Mouse (Mus musculus): ENCODE data around the gene Sh2d2a. TPM values are rescaled to one million over a fixed set of nuclear protein-coding genes. Genes with fewer than 3 reads are reported as not detected.
"Not testable (repeated sequence)": the region's sequence is repeated elsewhere in the genome, so short reads cannot be mapped to it uniquely, and the experiment has no call there.

Gene Sh2d2a
- polyA plus RNA-seq, 1 experiment = 0.01 TPM

DNA sequence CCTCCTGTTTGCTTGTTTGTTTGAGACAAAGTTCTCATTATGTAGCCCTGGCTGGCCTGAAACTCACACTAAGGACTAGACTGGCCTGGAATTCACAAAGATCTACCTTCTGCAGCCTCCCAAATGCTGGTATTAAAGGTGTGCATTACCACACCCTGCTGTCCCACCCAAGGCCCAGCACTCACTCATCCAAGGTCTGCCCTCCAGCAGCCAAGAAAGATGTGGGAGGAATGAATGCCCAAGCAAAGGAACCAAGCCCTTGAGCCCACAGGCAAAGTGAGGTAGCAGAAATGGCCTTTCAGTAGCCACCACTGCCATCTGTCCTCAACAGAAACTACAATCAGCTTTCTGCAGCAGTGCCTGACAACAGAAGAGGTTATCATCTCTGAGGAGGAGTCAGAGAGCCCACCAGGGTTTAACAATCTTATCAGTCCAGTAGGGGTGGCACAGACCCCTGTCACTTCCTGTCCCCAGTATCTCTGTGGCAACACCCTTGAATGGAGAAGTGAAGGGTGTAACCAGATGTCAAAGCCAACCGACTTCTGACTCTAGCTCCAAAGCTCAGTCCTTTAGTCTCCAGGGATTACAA lies 54.6 kb downstream of the Sh2d2a start:
- Histone ChIP-seq H3K36me3 (ENCODE audit: control insufficient read depth) (peaks cover 3% of the 10 kb centered on the region; the same call in 1 of the 2 replicates), H3K4me3 (replicated peaks) (peak overlapping the region; percentile 55), H3K9me3 (ENCODE audit: control insufficient read depth, low read length) (no peaks in the 10 kb centered on the region), H3K27me3 (ENCODE audit: control insufficient read depth) (no peaks in the 10 kb centered on the region), H3K4me1 (ENCODE audit: control insufficient read depth) (peaks cover 62% of the 10 kb centered on the region)
- TF ChIP-seq TAL1 (IDR thresholded peaks at IDR 0.05; ENCODE audit: low read length) (peak; percentile 88), GATA1 (IDR thresholded peaks at IDR 0.05; ENCODE audit: low read length) (peak; percentile 90)

DNA sequence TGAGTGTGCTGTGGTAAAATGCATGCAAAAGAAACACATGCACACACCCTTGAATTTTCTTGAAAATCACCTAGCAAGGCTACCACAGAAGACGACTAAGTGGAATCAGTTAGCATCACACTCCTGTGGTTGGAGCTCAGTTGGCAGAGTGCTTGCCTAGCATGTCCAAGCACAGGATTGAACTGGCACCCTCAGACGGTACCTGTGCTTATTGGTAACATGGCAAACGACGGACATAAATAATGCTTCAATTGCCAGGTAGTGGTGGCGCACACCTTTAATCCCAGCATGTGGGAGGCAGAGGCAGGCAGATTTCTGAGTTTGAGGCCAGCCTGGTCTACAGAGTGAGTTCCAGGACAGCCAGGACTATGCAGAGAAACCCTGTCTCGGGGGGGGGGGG lies 55.4 kb downstream of the Sh2d2a start:
- peaks cover 63% of the 10 kb centered on the region for H3K4me1 ChIP-seq (ENCODE audit: control insufficient read depth)
- not testable (repeated sequence) for H3K27me3 ChIP-seq (ENCODE audit: control insufficient read depth); H3K9me3 ChIP-seq (ENCODE audit: control insufficient read depth, low read length); H3K36me3 ChIP-seq (ENCODE audit: control insufficient read depth); H3K4me3 ChIP-seq (replicated peaks)

DNA sequence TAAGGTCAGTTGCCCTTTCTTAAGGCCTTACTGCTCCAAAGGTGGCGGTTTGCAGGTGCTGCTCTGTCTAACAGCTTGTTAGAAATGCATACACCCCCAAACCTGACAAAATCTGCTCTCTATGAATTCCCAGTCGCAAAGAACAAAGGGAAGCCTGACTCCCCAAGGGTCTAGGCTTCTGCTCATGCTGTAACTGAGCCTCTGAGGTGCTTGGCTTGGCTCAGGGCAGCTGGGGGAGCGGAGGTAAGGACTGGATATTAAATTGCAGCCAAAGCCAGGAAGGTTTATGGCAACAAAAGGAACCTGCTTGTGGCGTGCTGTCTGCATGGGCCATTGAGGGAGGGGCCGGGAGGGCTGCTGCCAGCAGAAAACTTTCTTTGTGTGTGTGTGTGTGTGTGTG lies 57.3 kb downstream of the Sh2d2a start:
- Histone ChIP-seq H3K4me1 (ENCODE audit: control insufficient read depth) (peaks cover 76% of the 10 kb centered on the region), H3K4me3 (replicated peaks) (no peak overlapping the region), H3K9me3 (ENCODE audit: control insufficient read depth, low read length) (no peaks in the 10 kb centered on the region)

More for the DNA sequence above, 57.3 kb downstream of the Sh2d2a start:
- Histone ChIP-seq H3K36me3 (ENCODE audit: control insufficient read depth) (peaks cover 15% of the 10 kb centered on the region), H3K27me3 (ENCODE audit: control insufficient read depth) (no peaks in the 10 kb centered on the region)
- TF ChIP-seq TAL1 (IDR thresholded peaks at IDR 0.05; ENCODE audit: low read length) = no peak

Other genes with a start within 250 kb of the Sh2d2a start
- gene Arhgef11, start 229.2 kb upstream of the Sh2d2a start, polyA plus RNA-seq (2012) = 0.03 and 0.07 TPM in 2 replicates
- gene Lrrc71, start 98.1 kb upstream of the Sh2d2a start, polyA plus RNA-seq (2012) = not detected in 2 replicates
- not detected in 2 replicates for gene Ntrk1, start 51.6 kb upstream of the Sh2d2a start, polyA plus RNA-seq (2012)
- gene Insrr, start 49.8 kb upstream of the Sh2d2a start, polyA plus RNA-seq (2012) = not detected in 2 replicates
- gene Pear1, start 22.4 kb upstream of the Sh2d2a start, polyA plus RNA-seq (2012) = 0.06 and 0.10 TPM in 2 replicates
- 11.4 and 11.7 TPM in 2 replicates for gene Prcc, start 38.9 kb downstream of the Sh2d2a start, polyA plus RNA-seq (2012)
- 86.9 and 109 TPM in 2 replicates for gene Hdgf, start 59.6 kb downstream of the Sh2d2a start, polyA plus RNA-seq (2012)
- 0.97 and 1.1 TPM in 2 replicates for gene Mrpl24, start 72.8 kb downstream of the Sh2d2a start, polyA plus RNA-seq (2012)
- 0.25 and 0.26 TPM in 2 replicates for gene Isg20l2, start 83.6 kb downstream of the Sh2d2a start, polyA plus RNA-seq (2012)
- gene Rrnad1, start 84.0 kb downstream of the Sh2d2a start, polyA plus RNA-seq (2012) = 1.3 TPM in 2 replicates
- gene Crabp2, start 101.9 kb downstream of the Sh2d2a start, polyA plus RNA-seq (2012) = not detected in 2 replicates
- 0.01 TPM in 1 of 2 replicates, not detected in the other for gene Nes, start 124.3 kb downstream of the Sh2d2a start, polyA plus RNA-seq (2012)
- gene Bcan, start 153.5 kb downstream of the Sh2d2a start, polyA plus RNA-seq (2012) = not detected in 2 replicates
- gene Hapln2, start 180.8 kb downstream of the Sh2d2a start, polyA plus RNA-seq (2012) = not detected in 2 replicates
- 0.57 and 0.75 TPM in 2 replicates for gene Gpatch4, start 196.4 kb downstream of the Sh2d2a start, polyA plus RNA-seq (2012)
- 1.2 and 2.1 TPM in 2 replicates for gene Naxe, start 211.7 kb downstream of the Sh2d2a start, polyA plus RNA-seq (2012)
- gene Ttc24, start 231.5 kb downstream of the Sh2d2a start, polyA plus RNA-seq (2012) = not detected in 2 replicates
- gene Iqgap3, start 235.2 kb downstream of the Sh2d2a start, polyA plus RNA-seq (2012) = 1.6 and 3.1 TPM in 2 replicates

Measured in erythroblast, embryonic 14.5 days (primary cell).